ENCODE assay signal across 8 mouse cellular contexts in genomic region chr19:36207735-36208288, GRCm38 (mm10).
DNase-seq lines count a peak whose midpoint lies in the region; ATAC-seq and TF ChIP-seq lines count a peak whose summit lies in the region.

No protein-coding gene starts in this region.

- H3K9me3 ChIP-seq in lung, embryonic 15.5 days: no peaks in the 10 kb centered on the region
- H3K9me3 ChIP-seq in embryonic facial prominence, embryonic 10.5 days: no peaks in the 10 kb centered on the region
- no peaks in the 10 kb centered on the region for H3K9me3 ChIP-seq in heart, postnatal 0 days (replicated peaks; ENCODE audit: control insufficient read depth, low read length)
- H3K9me3 ChIP-seq in midbrain, embryonic 15.5 days: no peaks in the 10 kb centered on the region

- H3K27ac ChIP-seq in lung, embryonic 15.5 days: peak overlapping the region; percentile 47
- peak overlapping the region; percentile 10 for H3K27ac ChIP-seq in embryonic facial prominence, embryonic 10.5 days (replicated peaks)
- peak overlapping the region; percentile 61 for H3K27ac ChIP-seq in heart, postnatal 0 days (ENCODE audit: low read depth)
- peak overlapping the region; percentile 45 for H3K27ac ChIP-seq in midbrain, embryonic 15.5 days

- TF ChIP-seq CTCF in lung, adult 2 months (IDR thresholded peaks at IDR 0.05; ENCODE audit: insufficient read depth, low read length): no peak
- TF ChIP-seq CTCF in heart, postnatal 0 days (IDR thresholded peaks at IDR 0.05; ENCODE audit: low read depth): peak; percentile 27

- H3K4me1 ChIP-seq in lung, embryonic 15.5 days: peaks cover 14% of the 10 kb centered on the region
- no peaks in the 10 kb centered on the region for H3K4me1 ChIP-seq in lung, adult 2 months (ENCODE audit: control insufficient read depth, insufficient read depth, low read length)
- peaks cover 6% of the 10 kb centered on the region for H3K4me1 ChIP-seq in embryonic facial prominence, embryonic 10.5 days
- peaks cover 15% of the 10 kb centered on the region for H3K4me1 ChIP-seq in heart, postnatal 0 days (ENCODE audit: control insufficient read depth, insufficient read depth)
- peaks cover 6% of the 10 kb centered on the region; the same call in 1 of the 2 replicates for H3K4me1 ChIP-seq in midbrain, embryonic 15.5 days

- no peak overlapping the region for H3K4me3 ChIP-seq in lung, embryonic 15.5 days
- H3K4me3 ChIP-seq in lung, adult 2 months (replicated peaks; ENCODE audit: extremely low read depth, low read depth, low read length): no peak overlapping the region
- H3K4me3 ChIP-seq in embryonic facial prominence, embryonic 10.5 days: no peak overlapping the region
- H3K4me3 ChIP-seq in heart, postnatal 0 days (ENCODE audit: low read depth, low read length): 0 out of 2 replicates have a peak overlapping the region, but pooled peaks have one; percentile 3
- no peak overlapping the region for H3K4me3 ChIP-seq in midbrain, embryonic 15.5 days

- no peak for TF ChIP-seq POLR2A in lung, adult 2 months (IDR thresholded peaks at IDR 0.05; ENCODE audit: borderline replicate concordance, extremely low read depth, low read depth, low read length)

- no peak overlapping the region for H3K9ac ChIP-seq in lung, embryonic 15.5 days
- no peak overlapping the region for H3K9ac ChIP-seq in heart, postnatal 0 days (replicated peaks; ENCODE audit: low read depth, low read length)
- no peak overlapping the region for H3K9ac ChIP-seq in midbrain, embryonic 15.5 days

- peak overlapping the region; percentile 26 for H3K4me2 ChIP-seq in lung, embryonic 15.5 days
- peak overlapping the region; percentile 39 for H3K4me2 ChIP-seq in heart, postnatal 0 days (ENCODE audit: low read depth, low read length)
- H3K4me2 ChIP-seq in midbrain, embryonic 15.5 days: no peak overlapping the region

- ATAC-seq in lung, embryonic 15.5 days (ENCODE audit: borderline replicate concordance, extremely low read depth, low FRiP score, low TSS enrichment): peak; percentile 79
- ATAC-seq in heart, postnatal 0 days (ENCODE audit: insufficient read depth, low read depth): peak; percentile 55
- ATAC-seq in midbrain, embryonic 15.5 days (replicated peaks): peak; percentile 63; the same call in 1 of the 2 replicates

- no peaks in the 10 kb centered on the region for H3K36me3 ChIP-seq in lung, embryonic 15.5 days
- H3K36me3 ChIP-seq in embryonic facial prominence, embryonic 10.5 days (replicated peaks): no peaks in the 10 kb centered on the region
- no peaks in the 10 kb centered on the region for H3K36me3 ChIP-seq in heart, postnatal 0 days (replicated peaks; ENCODE audit: control insufficient read depth, insufficient read depth, low read length)
- no peaks in the 10 kb centered on the region for H3K36me3 ChIP-seq in midbrain, embryonic 15.5 days (replicated peaks)

- no peak for DNase-seq in lung, adult 2 months
- no peak for DNase-seq in embryonic facial prominence, embryonic 10.5 days (ENCODE audit: low spot score)
- peak; percentile 56 for DNase-seq in heart, postnatal 0 days (ENCODE audit: low spot score)
- no peak for DNase-seq in thymus, adult 18-20 months
- DNase-seq in layer of hippocampus, adult 8-10 months (ENCODE audit: low spot score in 2 of 2): no peak
- no peak for DNase-seq in layer of hippocampus, postnatal 14 days (ENCODE audit: low spot score in 2 of 2)

- no peak for TF ChIP-seq EP300 in heart, postnatal 0 days (IDR thresholded peaks at IDR 0.05; ENCODE audit: low read depth)

- H3K27me3 ChIP-seq in lung, embryonic 15.5 days: no peaks in the 10 kb centered on the region
- no peaks in the 10 kb centered on the region for H3K27me3 ChIP-seq in embryonic facial prominence, embryonic 10.5 days (replicated peaks; ENCODE audit: low read depth, poor library complexity, severe bottlenecking)
- H3K27me3 ChIP-seq in heart, postnatal 0 days (ENCODE audit: control insufficient read depth, insufficient read depth, low read length): no peaks in the 10 kb centered on the region
- no peaks in the 10 kb centered on the region for H3K27me3 ChIP-seq in midbrain, embryonic 15.5 days (replicated peaks)

- 22% methylated on average over 7 of the region's 7 CpGs for WGBS in lung, embryonic 15.5 days
- WGBS in lung, adult 2 months: 31% methylated on average over 7 of the region's 7 CpGs
- 32% methylated on average over 7 of the region's 7 CpGs for WGBS in embryonic facial prominence, embryonic 10.5 days
- WGBS in heart, postnatal 0 days: 6% methylated on average over 7 of the region's 7 CpGs
- 46% methylated on average over 7 of the region's 7 CpGs for WGBS in midbrain, embryonic 15.5 days

Comparison
In these comparisons a context has a peak if more than half of its experiments do, and no peak if none do; other contexts are left out.
1. H3K27ac ChIP-seq: peak in every context shown above with its lines; median percentile 61 in heart, postnatal 0 days; 47 in lung, embryonic 15.5 days; 45 in midbrain, embryonic 15.5 days; 10 in embryonic facial prominence, embryonic 10.5 days.